Mouse (Mus musculus): ENCODE measurements around the gene Creb3l2.
"Not testable (repeated sequence)": the region's sequence is repeated elsewhere in the genome, so short reads cannot be mapped to it uniquely, and the experiment has no call there.

The Creb3l2 gene

GRCm38 (mm10) chr6:37442041-37442667 lies at the start of gene Creb3l2:
Creb3l2 (minus strand) TSS chr6:37442146.
- peak; percentile 94 for DNase-seq (ENCODE audit: low spot score)

- no peak for DNase-seq (ENCODE audit: low spot score)
Measured at GRCm38 (mm10) chr6:37486502-37486901, 44.6 kb upstream of the Creb3l2 start.

- DNase-seq (ENCODE audit: low spot score), result no peak
Measured at GRCm38 (mm10) chr6:37484588-37485070, 42.7 kb upstream of the Creb3l2 start.

- DNase-seq (ENCODE audit: low spot score), result no peak
Measured at GRCm38 (mm10) chr6:37483262-37483661, 41.3 kb upstream of the Creb3l2 start.

- DNase-seq (ENCODE audit: low spot score), result no peak
Measured at GRCm38 (mm10) chr6:37481147-37481546, 39.2 kb upstream of the Creb3l2 start.

GRCm38 (mm10) chr6:37480008-37480407 lies 38.1 kb upstream of the Creb3l2 start:
- no peak for DNase-seq (ENCODE audit: low spot score)

GRCm38 (mm10) chr6:37478481-37478880 lies 36.5 kb upstream of the Creb3l2 start:
- DNase-seq (ENCODE audit: low spot score), result no peak

GRCm38 (mm10) chr6:37473674-37474342 lies 31.9 kb upstream of the Creb3l2 start:
- peak; percentile 48 for DNase-seq (ENCODE audit: low spot score)

- no peak for DNase-seq (ENCODE audit: low spot score)
Measured at GRCm38 (mm10) chr6:37470216-37470615, 28.3 kb upstream of the Creb3l2 start.

- no peak for DNase-seq (ENCODE audit: low spot score)
Measured at GRCm38 (mm10) chr6:37465847-37466246, 23.9 kb upstream of the Creb3l2 start.

GRCm38 (mm10) chr6:37465356-37465755 lies 23.4 kb upstream of the Creb3l2 start:
- DNase-seq (ENCODE audit: low spot score), result no peak

GRCm38 (mm10) chr6:37464585-37464984 lies 22.6 kb upstream of the Creb3l2 start:
- DNase-seq (ENCODE audit: low spot score), result no peak

- DNase-seq (ENCODE audit: low spot score), result not testable (repeated sequence)
Measured at GRCm38 (mm10) chr6:37463517-37464482, 21.9 kb upstream of the Creb3l2 start.

- no peak for DNase-seq (ENCODE audit: low spot score)
Measured at GRCm38 (mm10) chr6:37460681-37461080, 18.7 kb upstream of the Creb3l2 start.

- DNase-seq (ENCODE audit: low spot score), result not testable (repeated sequence)
Measured at GRCm38 (mm10) chr6:37459656-37460055, 17.7 kb upstream of the Creb3l2 start.

- no peak for DNase-seq (ENCODE audit: low spot score)
Measured at GRCm38 (mm10) chr6:37457990-37458655, 16.2 kb upstream of the Creb3l2 start.

GRCm38 (mm10) chr6:37455540-37455939 lies 13.6 kb upstream of the Creb3l2 start:
- no peak for DNase-seq (ENCODE audit: low spot score)

GRCm38 (mm10) chr6:37453047-37453446 lies 11.1 kb upstream of the Creb3l2 start:
- DNase-seq (ENCODE audit: low spot score), result no peak

- DNase-seq (ENCODE audit: low spot score), result no peak
Measured at GRCm38 (mm10) chr6:37451664-37452063, 9.7 kb upstream of the Creb3l2 start.

- peak; percentile 82 for DNase-seq (ENCODE audit: low spot score)
Measured at GRCm38 (mm10) chr6:37447704-37448466, 5.9 kb upstream of the Creb3l2 start.

GRCm38 (mm10) chr6:37442781-37443180 lies 835 bp upstream of the Creb3l2 start:
- no peak for DNase-seq (ENCODE audit: low spot score)
